Mouse (Mus musculus): ENCODE measurements around the gene Cxcr1.
A peak's percentile ranks its signal among the peaks of the same experiment; 100 is the strongest.

The Cxcr1 gene

GRCm38 (mm10) chr1:74194445-74194844, at the start of gene Cxcr1:
Cxcr1 (minus strand) TSS chr1:74194631.
- no peak for DNase-seq (ENCODE audit: low spot score)

- no peak for DNase-seq (ENCODE audit: low spot score)
These were observed 46.4 kb upstream of the Cxcr1 start for GRCm38 (mm10) chr1:74240832-74241231.

- no peak for DNase-seq (ENCODE audit: low spot score)
These were observed 45.9 kb upstream of the Cxcr1 start for GRCm38 (mm10) chr1:74240311-74240710.

- no peak for DNase-seq (ENCODE audit: low spot score)
These were observed 45.2 kb upstream of the Cxcr1 start for GRCm38 (mm10) chr1:74239618-74240017.

GRCm38 (mm10) chr1:74239162-74239561, 44.7 kb upstream of the Cxcr1 start:
- DNase-seq (ENCODE audit: low spot score) = no peak

- DNase-seq (ENCODE audit: low spot score) = no peak
These were observed 43.7 kb upstream of the Cxcr1 start for GRCm38 (mm10) chr1:74238136-74238535.

- no peak for DNase-seq (ENCODE audit: low spot score)
These were observed 43.2 kb upstream of the Cxcr1 start for GRCm38 (mm10) chr1:74237671-74238070.

- DNase-seq (ENCODE audit: low spot score) = peak; percentile 59
These were observed 42.3 kb upstream of the Cxcr1 start for GRCm38 (mm10) chr1:74236590-74237317.

GRCm38 (mm10) chr1:74235938-74236589, 41.6 kb upstream of the Cxcr1 start, which contains the start of gene Arpc2:
Arpc2 (plus strand) TSS chr1:74236084.
- DNase-seq (ENCODE audit: low spot score) = peak; percentile 98

- DNase-seq (ENCODE audit: low spot score) = no peak
These were observed 36.6 kb upstream of the Cxcr1 start for GRCm38 (mm10) chr1:74230992-74231391.

GRCm38 (mm10) chr1:74229942-74230341, 35.5 kb upstream of the Cxcr1 start:
- DNase-seq (ENCODE audit: low spot score) = no peak

- DNase-seq (ENCODE audit: low spot score) = peak; percentile 36
These were observed 32.9 kb upstream of the Cxcr1 start for GRCm38 (mm10) chr1:74227317-74227716.

- no peak for DNase-seq (ENCODE audit: low spot score)
These were observed 25.5 kb upstream of the Cxcr1 start for GRCm38 (mm10) chr1:74219922-74220321.

GRCm38 (mm10) chr1:74208941-74209340, 14.5 kb upstream of the Cxcr1 start:
- no peak for DNase-seq (ENCODE audit: low spot score)

GRCm38 (mm10) chr1:74207906-74208305, 13.5 kb upstream of the Cxcr1 start:
- no peak for DNase-seq (ENCODE audit: low spot score)

- DNase-seq (ENCODE audit: low spot score) = no peak
These were observed 12.2 kb upstream of the Cxcr1 start for GRCm38 (mm10) chr1:74206642-74207041.

GRCm38 (mm10) chr1:74205881-74206280, 11.4 kb upstream of the Cxcr1 start:
- no peak for DNase-seq (ENCODE audit: low spot score)

GRCm38 (mm10) chr1:74203457-74203856, 9.0 kb upstream of the Cxcr1 start:
- DNase-seq (ENCODE audit: low spot score) = no peak

GRCm38 (mm10) chr1:74201048-74201844, 6.8 kb upstream of the Cxcr1 start:
- no peak for DNase-seq (ENCODE audit: low spot score)

- no peak for DNase-seq (ENCODE audit: low spot score)
These were observed 4.6 kb upstream of the Cxcr1 start for GRCm38 (mm10) chr1:74199046-74199445.

- DNase-seq (ENCODE audit: low spot score) = no peak
These were observed 3.5 kb upstream of the Cxcr1 start for GRCm38 (mm10) chr1:74197726-74198470.

Measured in spleen, adult 12 weeks (tissue).